ENCODE assay signal across 21 mouse cellular contexts in genomic region chr9:27925650-27926049, GRCm38 (mm10).
DNase-seq lines count a peak whose midpoint lies in the region; ATAC-seq and TF ChIP-seq lines count a peak whose summit lies in the region.
"Had no signal": no experiment of that assay in that cellular context is flagged by ENCODE, and none has a peak within 500 bp of the region (broad histone marks: within the 10 kb centered on the region; RNA-seq: fewer than 3 reads in every experiment).

No protein-coding gene starts in this region.

- no peak for DNase-seq in hindbrain, embryonic 10.5 days (ENCODE audit: low spot score)
- peak; percentile 18 for DNase-seq in hindbrain, postnatal 0 days (ENCODE audit: low spot score)
- no peak for DNase-seq in left cerebral cortex, postnatal 10 days (ENCODE audit: extremely low spot score in 1 of 2, low spot score in 2 of 2)
- DNase-seq: adrenal gland, adult 2 months; adrenal gland, postnatal 25 days; cerebellum, adult 2 months; cerebellum, postnatal 10 days; embryo, embryonic 11 days; gastrocnemius, adult 2 months; gastrocnemius, postnatal 36 days; heart, adult 11 months; heart, postnatal 36 days had no signal

- ATAC-seq in hindbrain, embryonic 13.5 days (ENCODE audit: low FRiP score), result peak; percentile 57; the same call in 1 of the 2 replicates
- ATAC-seq in neural tube, embryonic 13.5 days (ENCODE audit: low read depth), result peak; percentile 36; the same call in 1 of the 2 replicates
- ATAC-seq in neural tube, embryonic 15.5 days (ENCODE audit: low FRiP score), result no peak
- ATAC-seq in hindbrain, postnatal 0 days, result no peak; the same call in 1 of the 2 replicates
- peak; percentile 42; the same call in 1 of the 2 replicates for ATAC-seq in midbrain, embryonic 16.5 days
- ATAC-seq: intestine, embryonic 16.5 days had no signal

- H3K4me2 ChIP-seq in hindbrain, embryonic 13.5 days, result no peak overlapping the region
- H3K4me2 ChIP-seq in neural tube, embryonic 13.5 days, result no peak overlapping the region
- no peak overlapping the region for H3K4me2 ChIP-seq in neural tube, embryonic 15.5 days
- no peak overlapping the region for H3K4me2 ChIP-seq in hindbrain, postnatal 0 days (ENCODE audit: low read depth, low read length)
- no peak overlapping the region for H3K4me2 ChIP-seq in midbrain, embryonic 16.5 days (ENCODE audit: low read length)
- H3K4me2 ChIP-seq: embryonic facial prominence, embryonic 15.5 days; heart, embryonic 13.5 days had no signal

- 58% methylated on average over 2 of the region's 2 CpGs for whole genome bisulfite sequencing in hindbrain, embryonic 13.5 days
- 80% methylated on average over 2 of the region's 2 CpGs for WGBS in hindbrain, embryonic 10.5 days
- WGBS in neural tube, embryonic 13.5 days, result 50% methylated on average over 2 of the region's 2 CpGs
- WGBS in neural tube, embryonic 15.5 days, result 38% methylated on average over 2 of the region's 2 CpGs
- WGBS in hindbrain, postnatal 0 days, result 63% methylated on average over 2 of the region's 2 CpGs
- whole genome bisulfite sequencing in midbrain, embryonic 16.5 days, result 34% methylated on average over 2 of the region's 2 CpGs

- H3K4me1 ChIP-seq in hindbrain, embryonic 13.5 days (replicated peaks), result peaks cover 9% of the 10 kb centered on the region; the same call in 1 of the 2 replicates
- H3K4me1 ChIP-seq in hindbrain, embryonic 10.5 days (replicated peaks), result no peaks in the 10 kb centered on the region
- peaks cover 12% of the 10 kb centered on the region for H3K4me1 ChIP-seq in neural tube, embryonic 13.5 days (replicated peaks)
- H3K4me1 ChIP-seq in neural tube, embryonic 15.5 days, result peaks cover 8% of the 10 kb centered on the region
- H3K4me1 ChIP-seq in hindbrain, postnatal 0 days (ENCODE audit: insufficient read depth, low read length), result no peaks in the 10 kb centered on the region
- peaks cover 4% of the 10 kb centered on the region; the same call in 1 of the 2 replicates for H3K4me1 ChIP-seq in midbrain, embryonic 16.5 days (ENCODE audit: control insufficient read depth, insufficient read depth, low read length)
- H3K4me1 ChIP-seq: embryonic facial prominence, embryonic 15.5 days had no signal

- no peak overlapping the region for H3K9ac ChIP-seq in hindbrain, embryonic 13.5 days
- H3K9ac ChIP-seq in neural tube, embryonic 13.5 days, result no peak overlapping the region
- H3K9ac ChIP-seq in neural tube, embryonic 15.5 days (replicated peaks), result no peak overlapping the region
- no peak overlapping the region for H3K9ac ChIP-seq in hindbrain, postnatal 0 days (replicated peaks; ENCODE audit: low read length)
- H3K9ac ChIP-seq in midbrain, embryonic 16.5 days (ENCODE audit: low read depth, low read length), result no peak overlapping the region
- H3K9ac ChIP-seq: embryonic facial prominence, embryonic 15.5 days; heart, embryonic 13.5 days had no signal

- no peaks in the 10 kb centered on the region for H3K27me3 ChIP-seq in hindbrain, embryonic 13.5 days
- no peaks in the 10 kb centered on the region for H3K27me3 ChIP-seq in hindbrain, embryonic 10.5 days (ENCODE audit: insufficient read depth, poor library complexity, severe bottlenecking)
- H3K27me3 ChIP-seq in neural tube, embryonic 13.5 days, result peaks cover 4% of the 10 kb centered on the region
- H3K27me3 ChIP-seq in neural tube, embryonic 15.5 days (replicated peaks), result no peaks in the 10 kb centered on the region
- no peaks in the 10 kb centered on the region for H3K27me3 ChIP-seq in hindbrain, postnatal 0 days (ENCODE audit: insufficient read depth, low read length)
- H3K27me3 ChIP-seq in midbrain, embryonic 16.5 days (ENCODE audit: control insufficient read depth, insufficient read depth, low read depth, low read length), result no peaks in the 10 kb centered on the region
- H3K27me3 ChIP-seq: embryonic facial prominence, embryonic 15.5 days; heart, embryonic 13.5 days had no signal

- no peak overlapping the region for H3K27ac ChIP-seq in hindbrain, embryonic 13.5 days
- H3K27ac ChIP-seq in hindbrain, embryonic 10.5 days, result no peak overlapping the region
- H3K27ac ChIP-seq in neural tube, embryonic 13.5 days (replicated peaks), result no peak overlapping the region
- H3K27ac ChIP-seq in neural tube, embryonic 15.5 days (replicated peaks), result no peak overlapping the region
- no peak overlapping the region for H3K27ac ChIP-seq in hindbrain, postnatal 0 days
- no peak overlapping the region for H3K27ac ChIP-seq in midbrain, embryonic 16.5 days (ENCODE audit: low read length)
- H3K27ac ChIP-seq: embryonic facial prominence, embryonic 15.5 days; forebrain, embryonic 10.5 days; gastrocnemius, adult 2 months; heart, embryonic 13.5 days had no signal

- no peaks in the 10 kb centered on the region for H3K9me3 ChIP-seq in hindbrain, embryonic 13.5 days
- no peaks in the 10 kb centered on the region for H3K9me3 ChIP-seq in hindbrain, embryonic 10.5 days
- H3K9me3 ChIP-seq in neural tube, embryonic 13.5 days, result no peaks in the 10 kb centered on the region
- H3K9me3 ChIP-seq in neural tube, embryonic 15.5 days (replicated peaks), result no peaks in the 10 kb centered on the region
- H3K9me3 ChIP-seq in hindbrain, postnatal 0 days (ENCODE audit: low read length), result no peaks in the 10 kb centered on the region
- no peaks in the 10 kb centered on the region for H3K9me3 ChIP-seq in midbrain, embryonic 16.5 days (replicated peaks; ENCODE audit: control insufficient read depth, low read length, poor library complexity, severe bottlenecking)
- H3K9me3 ChIP-seq: embryonic facial prominence, embryonic 15.5 days; forebrain, embryonic 10.5 days; heart, embryonic 13.5 days had no signal

- no peak for TF ChIP-seq CTCF in hindbrain, postnatal 0 days (IDR thresholded peaks at IDR 0.05; ENCODE audit: low read depth)

- intact Hi-C loops in left cerebral cortex, postnatal 10 days (cut with DNase I), result no loop called here

- H3K36me3 ChIP-seq in hindbrain, embryonic 13.5 days, result no peaks in the 10 kb centered on the region
- no peaks in the 10 kb centered on the region for H3K36me3 ChIP-seq in hindbrain, embryonic 10.5 days
- H3K36me3 ChIP-seq in neural tube, embryonic 13.5 days, result no peaks in the 10 kb centered on the region
- H3K36me3 ChIP-seq in neural tube, embryonic 15.5 days, result no peaks in the 10 kb centered on the region
- H3K36me3 ChIP-seq in hindbrain, postnatal 0 days (ENCODE audit: insufficient read depth, low read length), result no peaks in the 10 kb centered on the region
- H3K36me3 ChIP-seq in midbrain, embryonic 16.5 days (ENCODE audit: control insufficient read depth, insufficient read depth, low read length), result no peaks in the 10 kb centered on the region
- H3K36me3 ChIP-seq: embryonic facial prominence, embryonic 15.5 days; forebrain, embryonic 10.5 days; heart, embryonic 13.5 days had no signal

- no peak overlapping the region for H3K4me3 ChIP-seq in hindbrain, embryonic 13.5 days
- no peak overlapping the region for H3K4me3 ChIP-seq in hindbrain, embryonic 10.5 days
- H3K4me3 ChIP-seq in neural tube, embryonic 13.5 days, result no peak overlapping the region
- H3K4me3 ChIP-seq in neural tube, embryonic 15.5 days (replicated peaks), result no peak overlapping the region
- H3K4me3 ChIP-seq in hindbrain, postnatal 0 days (ENCODE audit: low read length), result no peak overlapping the region
- H3K4me3 ChIP-seq in midbrain, embryonic 16.5 days (ENCODE audit: low read depth, low read length), result no peak overlapping the region
- H3K4me3 ChIP-seq: embryonic facial prominence, embryonic 15.5 days; erythroblast, embryonic 14.5 days; forebrain, embryonic 10.5 days; gastrocnemius, adult 2 months; heart, embryonic 13.5 days had no signal

Comparison
In these comparisons a context has a peak if more than half of its experiments do, and no peak if none do; other contexts are left out.
1. ATAC-seq: peak in hindbrain, embryonic 13.5 days (single experiment), neural tube, embryonic 13.5 days (single experiment) and midbrain, embryonic 16.5 days (single experiment); none in neural tube, embryonic 15.5 days (single experiment) and hindbrain, postnatal 0 days (single experiment).